8 mouse cellular contexts compared by ENCODE assay signal in the genomic region with DNA sequence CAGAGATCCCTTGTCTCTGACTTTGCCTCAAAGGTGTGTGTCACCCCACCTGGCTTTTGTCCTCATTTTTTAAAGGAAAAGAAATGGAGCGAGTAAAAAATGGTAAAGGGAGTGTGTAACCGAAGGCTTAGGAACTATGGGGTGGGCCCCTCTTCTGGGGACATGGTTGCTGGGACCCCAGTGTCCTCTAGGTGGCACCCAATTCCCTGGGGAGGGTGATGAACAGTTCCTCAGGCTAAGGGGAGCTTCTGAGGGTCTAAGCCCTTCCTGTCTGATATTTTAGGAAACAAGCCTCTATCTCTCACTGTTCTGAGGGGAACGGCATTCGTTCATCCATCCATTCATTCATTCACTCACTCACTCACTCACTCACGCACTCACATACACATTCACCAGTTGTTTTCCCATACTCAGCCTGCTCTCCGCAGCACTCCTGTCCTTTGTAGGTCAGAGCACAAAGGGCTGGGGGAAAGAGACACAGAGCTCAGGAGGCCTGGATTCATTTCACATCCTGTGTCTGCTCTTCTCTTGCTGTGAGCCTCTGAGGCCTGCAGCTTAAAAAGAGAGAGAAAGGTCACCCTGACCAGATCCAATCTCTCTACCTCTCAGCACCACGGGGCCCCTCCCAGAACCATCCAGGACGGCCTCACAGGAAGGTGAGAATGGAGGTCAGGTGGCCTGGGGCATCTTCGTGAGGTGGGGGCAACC. TPM values are rescaled to one million over a fixed set of nuclear protein-coding genes. Genes with fewer than 3 reads are reported as not detected.
A peak's percentile ranks its signal among the peaks of the same experiment; 100 is the strongest.
DNase-seq lines count a peak whose midpoint lies in the region; ATAC-seq and TF ChIP-seq lines count a peak whose summit lies in the region.

No protein-coding gene starts in this region.

- WGBS in heart, embryonic 15.5 days = 28% methylated on average over 9 of the region's 9 CpGs

- H3K36me3 ChIP-seq in G1E (replicated peaks) = no peaks in the 10 kb centered on the region
- H3K36me3 ChIP-seq in heart, embryonic 15.5 days = no peaks in the 10 kb centered on the region

- peaks cover 49% of the 10 kb centered on the region for H3K27me3 ChIP-seq in G1E (ENCODE audit: insufficient read depth, low read length)
- peaks cover 6% of the 10 kb centered on the region; the same call in 1 of the 2 replicates for H3K27me3 ChIP-seq in heart, embryonic 15.5 days

- intact Hi-C loops in gastrocnemius, postnatal 14 days (cut with DNase I; ENCODE audit: low total_unique reads) = no loop called here

- no peaks in the 10 kb centered on the region for H3K9me3 ChIP-seq in G1E (replicated peaks)
- no peaks in the 10 kb centered on the region for H3K9me3 ChIP-seq in heart, embryonic 15.5 days (replicated peaks)

- ATAC-seq in G1E (ENCODE audit: extremely low read depth, insufficient number of reproducible peaks, low FRiP score, poor library complexity, severe bottlenecking) = no peak
- 0 out of 2 replicates have a peak, but pooled peaks have one; percentile 30 for ATAC-seq in heart, embryonic 15.5 days (replicated peaks; ENCODE audit: insufficient number of reproducible peaks, insufficient read depth, low FRiP score, low read depth)

- no peak overlapping the region for H3K4me2 ChIP-seq in heart, embryonic 15.5 days

- no peak overlapping the region for H3K4me3 ChIP-seq in G1E (ENCODE audit: low read depth, low read length)
- H3K4me3 ChIP-seq in heart, embryonic 15.5 days = no peak overlapping the region

- H3K27ac ChIP-seq in heart, embryonic 15.5 days = no peak overlapping the region

- TF ChIP-seq CTCF in G1E (IDR thresholded peaks at IDR 0.05; ENCODE audit: low read depth, low read length) = peak; percentile 31; the same call in 1 of the 2 replicates

- no peak overlapping the region for H3K9ac ChIP-seq in heart, embryonic 15.5 days

- peaks cover 7% of the 10 kb centered on the region; the same call in 1 of the 2 replicates for H3K4me1 ChIP-seq in G1E (ENCODE audit: insufficient read depth, low read depth, low read length)
- H3K4me1 ChIP-seq in heart, embryonic 15.5 days (replicated peaks) = peaks cover 16% of the 10 kb centered on the region

- peak; percentile 1 for DNase-seq in cerebellum, adult 11 months
- no peak for DNase-seq in cerebellum, adult 11-12 months
- DNase-seq in layer of hippocampus, postnatal 14 days (ENCODE audit: low spot score in 2 of 2) = peak; percentile 17 to 19
- no peak for DNase-seq in layer of hippocampus, adult 9-10 months (ENCODE audit: low spot score)
- DNase-seq in G1E (ENCODE audit: low spot score) = peak; percentile 49
- peak; percentile 25 to 44 for DNase-seq in spleen, postnatal 36 days (ENCODE audit: low spot score in 2 of 2)
- no peak for DNase-seq in gastrocnemius, postnatal 14 days

RNA-seq across cellular contexts. Expression of gene Hand1, which starts 36.3 kb away (rescaled TPM):
- not detected for total RNA-seq in layer of hippocampus, postnatal 14 days (2021)
- total RNA-seq in G1E (2014; fragmentation: Nextera tagmentation) = not detected in 2 replicates
- total RNA-seq in G1E (2017) = 0.12 TPM in 1 of 2 replicates, not detected in the other
- polyA plus RNA-seq in G1E (2012) = not detected in 2 replicates
- 11.4 and 13.9 TPM in 2 replicates for polyA plus RNA-seq in heart, embryonic 15.5 days (2015; fragmentation: Nextera tagmentation; extraction: Ambion mirVana)
- total RNA-seq in gastrocnemius, postnatal 14 days (2021) = not detected

Comparison
In these comparisons a context has a peak if more than half of its experiments do, and no peak if none do; other contexts are left out.
1. DNase-seq: peak in cerebellum, adult 11 months (single experiment), layer of hippocampus, postnatal 14 days (2 of 2), G1E (single experiment) and spleen, postnatal 36 days (2 of 2); none in cerebellum, adult 11-12 months (single experiment), layer of hippocampus, adult 9-10 months (single experiment) and gastrocnemius, postnatal 14 days (single experiment).